Mouse (Mus musculus) C2C12 (cell line): Measurements from ENCODE around the gene Sez6.

Experiments used
- CTCF ChIP-seq: IDR thresholded peaks from one replicate; pipeline ENCODE4 v1.5.1; 2011; ENCODE audit not compliant: control insufficient read depth, insufficient read depth, insufficient read length
- MAX ChIP-seq: IDR thresholded peaks from one replicate; pipeline ENCODE4 v1.6.1; 2011; ENCODE audit warnings: mild to moderate bottlenecking, control low read depth
- MYOD1 ChIP-seq: IDR thresholded peaks from one replicate; pipeline ENCODE4 v1.6.1; 2011; ENCODE audit warnings: low read depth; ENCODE audit not compliant: control insufficient read depth, insufficient read length

- TF ChIP-seq CTCF (no peak), MYOD1 (no peak), MAX (no peak)
These were observed 34.6 kb upstream of the Sez6 start for GRCm38 (mm10) chr11:77896011-77896410.
